Mouse (Mus musculus) stomach, embryonic 16.5 days (tissue): ENCODE data around the gene Zdhhc13. TPM values are rescaled to one million over a fixed set of nuclear protein-coding genes. Genes with fewer than 3 reads are reported as not detected.

Source experiments
- ATAC-seq: fragments of 200-750 bp; cut with Nextera tagmentation; 2 replicates; pipeline ENCODE4 v1.8.0; 2017; ENCODE audit warnings: moderate number of reproducible peaks, moderate TSS enrichment; ENCODE audit not compliant: insufficient read depth, low FRiP score
- H3K27ac ChIP-seq: fragments of 300-500 bp; sonication (generic); 2 replicates; pipeline ENCODE4 v1.5.1; 2014; ENCODE audit warnings: low read length
- H3K27me3 ChIP-seq: fragments of 300-500 bp; sonication (generic); 2 replicates; pipeline ENCODE4 v1.6.1; 2014; ENCODE audit warnings: low read length, control low read depth, mixed read lengths; ENCODE audit not compliant: control insufficient read depth, insufficient read depth
- H3K36me3 ChIP-seq: fragments of 300-500 bp; sonication (generic); 2 replicates; pipeline ENCODE4 v1.6.1; 2014; ENCODE audit warnings: low read length; ENCODE audit not compliant: control insufficient read depth, insufficient read depth
- H3K4me1 ChIP-seq: fragments of 300-500 bp; sonication (generic); 2 replicates; pipeline ENCODE4 v1.6.1; 2014; ENCODE audit warnings: low read length, control low read depth, mixed read lengths; ENCODE audit not compliant: control insufficient read depth, insufficient read depth
- H3K4me2 ChIP-seq: fragments of 300-500 bp; sonication (generic); 2 replicates; pipeline ENCODE4 v1.6.1; 2014; ENCODE audit warnings: low read depth, low read length, mixed read lengths
- H3K4me3 ChIP-seq: fragments of 300-500 bp; sonication (generic); replicated peaks from 2 replicates; pipeline ENCODE4 v1.5.1; 2014; ENCODE audit warnings: mild to moderate bottlenecking, low read length
- H3K9ac ChIP-seq: fragments of 300-500 bp; sonication (generic); 2 replicates; pipeline ENCODE4 v1.6.1; 2014; ENCODE audit warnings: low read length
- H3K9me3 ChIP-seq: fragments of 300-500 bp; sonication (generic); replicated peaks from 2 replicates; pipeline ENCODE4 v1.6.1; 2016; ENCODE audit warnings: low read length, control low read depth; ENCODE audit not compliant: control insufficient read depth
- WGBS: fragments of 180-500 bp; shearing (Covaris S2); extraction: QIAGEN DNeasy Blood & Tissue Kit; methylation state at CpG from one replicate; pipeline ENCODE4 v1.1.7; 2014; 5-methylcytosine and 5-hydroxymethylcytosine counted together
- polyA plus RNA-seq: library from polyadenylated mRNA; unstranded; fragments of >200 nt; fragmentation: Nextera tagmentation; extraction: Ambion mirVana; gene quantifications from 2 replicates; pipeline ENCODE4 v1.2.1, GENCODE M21; 2015

Zdhhc13 gene
- polyA plus RNA-seq, 1 experiment from 2014 or later, result 43.3 TPM

DNA sequence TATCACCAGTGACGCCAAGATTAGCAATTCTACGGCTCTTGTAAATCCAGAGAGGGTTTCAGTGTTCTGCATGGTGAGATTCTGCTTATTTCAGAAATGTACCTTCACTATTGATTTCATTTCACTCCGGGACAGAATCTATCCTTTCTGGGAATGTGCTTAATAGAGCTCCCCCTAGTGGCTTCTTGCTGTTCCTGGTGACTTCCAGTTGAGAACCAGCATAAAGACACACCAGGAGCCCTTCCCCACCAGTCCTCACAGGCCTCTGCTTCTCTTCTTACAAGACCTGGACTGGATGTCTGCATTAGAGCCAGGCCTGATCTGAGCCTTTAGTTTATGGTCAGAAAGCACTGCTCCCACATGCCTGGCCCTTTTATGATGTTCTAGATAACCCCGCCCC lies 87.7 kb downstream of the Zdhhc13 start:
- Histone ChIP-seq H3K27me3 (no peaks in the 10 kb centered on the region), H3K4me2 (no peak overlapping the region), H3K4me1 (peaks cover 22% of the 10 kb centered on the region), H3K36me3 (peaks cover 18% of the 10 kb centered on the region), H3K4me3 (no peak overlapping the region), H3K9me3 (no peaks in the 10 kb centered on the region), H3K27ac (no peak overlapping the region), H3K9ac (no peak overlapping the region)
- ATAC-seq, result no peak
- WGBS, result 65% methylated on average over 4 of the region's 4 CpGs

Other genes starting within 250 kb of the Zdhhc13 start
- gene Mrgprb2, start 230.9 kb upstream of the Zdhhc13 start, polyA plus RNA-seq, result 0.08 TPM in 1 of 2 replicates, not detected in the other
- not detected in 2 replicates for gene Mrgprb3, start 145.2 kb upstream of the Zdhhc13 start, polyA plus RNA-seq
- 1.7 and 35.0 TPM in 2 replicates for gene Csrp3, start 59.0 kb downstream of the Zdhhc13 start, polyA plus RNA-seq
- gene E2f8, start 92.6 kb downstream of the Zdhhc13 start, polyA plus RNA-seq, result 19.9 and 20.9 TPM in 2 replicates
- 15.2 and 18.2 TPM in 2 replicates for gene Nav2, start 119.7 kb downstream of the Zdhhc13 start, polyA plus RNA-seq